Mouse (Mus musculus): ENCODE measurements around the gene Iffo2.

DNA sequence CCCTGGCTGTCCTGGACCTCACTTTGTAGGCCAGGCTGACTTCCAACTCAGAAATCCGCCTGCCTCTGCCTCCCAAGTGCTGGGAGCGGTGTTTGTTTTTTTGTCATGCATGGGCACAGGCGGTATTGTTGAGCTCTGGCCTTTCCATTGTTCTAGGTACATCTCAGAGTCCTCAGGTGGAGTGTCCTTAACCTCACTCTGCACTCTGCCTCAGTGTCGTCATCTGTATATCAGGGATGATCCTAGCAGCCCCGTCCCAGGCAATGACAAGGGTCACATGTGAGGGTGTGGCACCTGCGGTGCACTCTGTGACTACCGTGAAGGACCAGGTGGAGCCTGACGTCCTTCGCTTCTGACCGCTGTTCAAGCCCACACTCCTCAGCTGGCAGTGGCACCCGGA lies 97.0 kb downstream of the Iffo2 start:
- TF ChIP-seq CTCF (IDR thresholded peaks at IDR 0.05) (no peak), EP300 (IDR thresholded peaks at IDR 0.05) (no peak)
